Mouse (Mus musculus): ENCODE data around the gene Rerg. TPM values are rescaled to one million over a fixed set of nuclear protein-coding genes. Genes with fewer than 3 reads are reported as not detected.
"Not testable (repeated sequence)": the region's sequence is repeated elsewhere in the genome, so short reads cannot be mapped to it uniquely, and the experiment has no call there.

Gene Rerg
- polyA plus RNA-seq, 1 experiment = 6.8 TPM

- TF ChIP-seq POLR2A (IDR thresholded peaks at IDR 0.05; ENCODE audit: extremely low read depth, insufficient read depth, low read length) = no peak
- TF ChIP-seq CTCF (IDR thresholded peaks at IDR 0.05; ENCODE audit: extremely low read depth, insufficient read depth, low read length) = no peak
- Histone ChIP-seq H3K4me3 (ENCODE audit: insufficient read depth, low read length) (no peak overlapping the region), H3K27ac (ENCODE audit: insufficient read depth, low read length) (no peak overlapping the region), H3K4me1 (ENCODE audit: control insufficient read depth, insufficient read depth, low read length) (peaks cover 2% of the 10 kb centered on the region; the same call in 1 of the 2 replicates)
Measured at GRCm38 (mm10) chr6:137045011-137045504, 125.2 kb downstream of the Rerg start.

- H3K4me3 ChIP-seq (ENCODE audit: insufficient read depth, low read length); H3K4me1 ChIP-seq (ENCODE audit: control insufficient read depth, insufficient read depth, low read length); H3K27ac ChIP-seq (ENCODE audit: insufficient read depth, low read length): not testable (repeated sequence)
Measured at GRCm38 (mm10) chr6:137035611-137036395, 134.5 kb downstream of the Rerg start.

GRCm38 (mm10) chr6:137030611-137031097, 139.6 kb downstream of the Rerg start:
- Histone ChIP-seq H3K4me3 (ENCODE audit: insufficient read depth, low read length) (no peak overlapping the region), H3K4me1 (ENCODE audit: control insufficient read depth, insufficient read depth, low read length) (no peaks in the 10 kb centered on the region), H3K27ac (ENCODE audit: insufficient read depth, low read length) (no peak overlapping the region)
- TF ChIP-seq POLR2A (IDR thresholded peaks at IDR 0.05; ENCODE audit: extremely low read depth, insufficient read depth, low read length) (no peak), CTCF (IDR thresholded peaks at IDR 0.05; ENCODE audit: extremely low read depth, insufficient read depth, low read length) (no peak)

DNA sequence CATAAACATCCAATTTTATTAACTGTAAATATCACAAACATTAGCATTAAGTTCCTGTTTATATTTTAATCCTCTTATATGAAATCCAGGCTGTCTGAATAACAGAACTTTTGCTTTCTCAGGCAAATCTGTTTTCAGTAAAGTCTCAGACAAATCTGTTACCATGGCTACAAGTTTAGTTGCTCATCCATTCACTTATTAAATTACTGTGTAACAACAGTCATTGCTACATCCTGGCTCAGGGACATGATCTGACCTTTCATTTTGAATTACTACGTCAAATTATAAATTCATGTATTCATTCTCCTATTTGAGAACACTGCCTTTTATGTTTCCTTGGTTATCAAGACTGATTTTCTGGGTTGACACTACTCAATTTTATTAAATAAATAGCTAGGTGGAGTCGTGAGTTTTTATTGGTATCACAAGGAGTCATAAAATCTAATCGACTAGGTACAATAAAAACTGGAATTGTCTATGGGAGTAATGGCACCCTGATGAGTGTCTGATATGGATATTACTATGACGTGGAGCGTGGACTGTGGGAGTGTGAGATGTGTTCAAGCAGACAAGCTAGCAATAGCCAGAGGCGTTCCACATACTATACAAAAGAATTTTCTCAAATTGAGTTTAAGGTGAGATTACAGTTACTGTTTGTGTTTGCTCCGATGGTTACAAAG, 140.2 kb downstream of the Rerg start:
- TF ChIP-seq CTCF (IDR thresholded peaks at IDR 0.05; ENCODE audit: extremely low read depth, insufficient read depth, low read length) = no peak
- TF ChIP-seq POLR2A (IDR thresholded peaks at IDR 0.05; ENCODE audit: extremely low read depth, insufficient read depth, low read length) = no peak
- no peak overlapping the region for H3K4me3 ChIP-seq (ENCODE audit: insufficient read depth, low read length)
- no peaks in the 10 kb centered on the region for H3K4me1 ChIP-seq (ENCODE audit: control insufficient read depth, insufficient read depth, low read length)
- H3K27ac ChIP-seq (ENCODE audit: insufficient read depth, low read length) = no peak overlapping the region

DNA sequence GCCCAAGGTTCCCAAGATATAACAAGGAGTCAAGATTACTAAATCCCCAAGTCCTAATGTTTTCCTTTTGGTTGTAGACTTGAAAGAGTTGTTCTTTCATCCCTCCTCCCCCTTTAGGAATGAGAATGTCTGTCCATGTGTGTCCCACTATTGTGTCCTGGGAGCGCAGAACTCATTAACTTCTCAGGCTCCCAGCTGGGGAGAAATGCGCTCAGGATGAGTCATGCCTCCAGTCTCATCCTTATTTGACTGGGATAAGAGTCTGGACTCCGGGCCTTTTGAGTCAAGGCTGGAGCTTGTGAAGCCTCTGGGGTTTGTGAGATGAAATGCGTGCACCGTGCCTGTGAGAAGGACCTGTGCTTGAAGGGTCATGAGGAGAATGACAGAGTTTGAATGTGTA, 144.8 kb downstream of the Rerg start:
- Histone ChIP-seq H3K27ac (ENCODE audit: insufficient read depth, low read length) (no peak overlapping the region), H3K4me3 (ENCODE audit: insufficient read depth, low read length) (no peak overlapping the region), H3K4me1 (ENCODE audit: control insufficient read depth, insufficient read depth, low read length) (no peaks in the 10 kb centered on the region)
- no peak for TF ChIP-seq POLR2A (IDR thresholded peaks at IDR 0.05; ENCODE audit: extremely low read depth, insufficient read depth, low read length)
- TF ChIP-seq CTCF (IDR thresholded peaks at IDR 0.05; ENCODE audit: extremely low read depth, insufficient read depth, low read length) = no peak

- H3K4me1 ChIP-seq (ENCODE audit: control insufficient read depth, insufficient read depth, low read length) = no peaks in the 10 kb centered on the region
- no peak for TF ChIP-seq CTCF (IDR thresholded peaks at IDR 0.05; ENCODE audit: extremely low read depth, insufficient read depth, low read length)
- no peak for TF ChIP-seq POLR2A (IDR thresholded peaks at IDR 0.05; ENCODE audit: extremely low read depth, insufficient read depth, low read length)
- H3K4me3 ChIP-seq (ENCODE audit: insufficient read depth, low read length) = no peak overlapping the region
- H3K27ac ChIP-seq (ENCODE audit: insufficient read depth, low read length) = no peak overlapping the region
Measured at GRCm38 (mm10) chr6:137024541-137024940, 145.8 kb downstream of the Rerg start.

DNA sequence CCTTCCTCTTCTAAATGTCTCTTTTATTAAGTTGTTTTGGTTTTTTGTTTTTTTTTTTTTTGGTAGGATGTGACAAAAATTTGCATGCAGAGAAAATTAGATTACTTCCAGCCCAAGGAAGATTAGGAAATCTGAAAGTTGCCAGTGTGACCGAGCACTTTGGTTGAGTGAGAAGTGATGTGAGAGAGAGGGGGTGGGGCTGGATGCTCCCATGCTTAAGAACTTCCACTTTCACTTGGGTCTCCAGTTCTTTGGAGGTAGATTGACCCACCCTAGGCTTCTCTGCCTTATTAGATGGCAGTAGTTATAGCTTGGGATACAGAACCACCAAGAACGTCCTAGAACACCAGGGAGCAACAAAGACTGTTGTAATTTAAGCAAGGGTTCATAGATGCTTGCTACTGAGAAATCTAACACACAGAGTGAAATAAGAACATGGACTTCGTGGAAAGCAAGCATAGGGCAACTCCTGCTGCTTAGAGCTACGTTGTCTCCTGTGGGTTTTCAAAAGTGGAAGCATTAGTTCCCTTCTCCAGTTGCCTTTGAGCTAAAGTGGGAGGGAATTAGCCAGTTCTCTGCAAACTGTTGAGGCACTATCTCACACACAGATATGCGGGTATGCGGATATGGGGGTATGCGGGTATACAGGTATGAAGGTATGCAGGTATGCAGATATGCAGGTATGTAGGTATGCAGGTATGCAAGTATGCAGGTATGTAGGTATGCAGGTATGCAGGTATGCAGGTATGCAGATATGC, 152.9 kb downstream of the Rerg start:
- H3K4me3 ChIP-seq (ENCODE audit: insufficient read depth, low read length) = no peak overlapping the region
- TF ChIP-seq POLR2A (IDR thresholded peaks at IDR 0.05; ENCODE audit: extremely low read depth, insufficient read depth, low read length) (no peak), CTCF (IDR thresholded peaks at IDR 0.05; ENCODE audit: extremely low read depth, insufficient read depth, low read length) (no peak)
- H3K27ac ChIP-seq (ENCODE audit: insufficient read depth, low read length) = no peak overlapping the region
- no peaks in the 10 kb centered on the region for H3K4me1 ChIP-seq (ENCODE audit: control insufficient read depth, insufficient read depth, low read length)

- TF ChIP-seq CTCF (IDR thresholded peaks at IDR 0.05; ENCODE audit: extremely low read depth, insufficient read depth, low read length) = no peak
- no peak for TF ChIP-seq POLR2A (IDR thresholded peaks at IDR 0.05; ENCODE audit: extremely low read depth, insufficient read depth, low read length)
- Histone ChIP-seq H3K4me3 (ENCODE audit: insufficient read depth, low read length) (no peak overlapping the region), H3K4me1 (ENCODE audit: control insufficient read depth, insufficient read depth, low read length) (no peaks in the 10 kb centered on the region), H3K27ac (ENCODE audit: insufficient read depth, low read length) (no peak overlapping the region)
Measured at GRCm38 (mm10) chr6:137014346-137014745, 156.0 kb downstream of the Rerg start.

DNA sequence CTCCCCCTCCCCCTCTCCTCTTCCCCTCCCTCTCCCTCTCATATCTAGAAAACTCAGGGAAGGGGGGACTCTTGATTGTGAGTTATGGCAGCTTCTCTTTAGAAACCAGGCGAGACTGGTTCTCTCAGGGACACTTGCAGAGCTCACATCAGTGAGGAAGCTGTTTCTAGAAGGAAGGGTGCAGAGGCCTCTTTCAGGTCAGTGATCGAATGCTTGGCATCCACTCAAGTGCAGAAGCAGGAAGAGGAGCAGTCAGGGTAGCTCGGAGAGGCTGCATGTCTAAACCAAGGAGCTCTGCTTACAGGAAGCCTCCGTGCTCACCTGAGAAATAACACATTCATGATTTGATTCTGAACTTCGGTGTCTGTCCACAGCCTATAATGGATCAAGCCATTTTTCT, 159.1 kb downstream of the Rerg start:
- Histone ChIP-seq H3K4me1 (ENCODE audit: control insufficient read depth, insufficient read depth, low read length) (no peaks in the 10 kb centered on the region), H3K27ac (ENCODE audit: insufficient read depth, low read length) (no peak overlapping the region), H3K4me3 (ENCODE audit: insufficient read depth, low read length) (no peak overlapping the region)
- TF ChIP-seq POLR2A (IDR thresholded peaks at IDR 0.05; ENCODE audit: extremely low read depth, insufficient read depth, low read length) (no peak), CTCF (IDR thresholded peaks at IDR 0.05; ENCODE audit: extremely low read depth, insufficient read depth, low read length) (no peak)

Other genes with a start within 250 kb of the Rerg start
- gene Erp27, start 248.3 kb downstream of the Rerg start, polyA plus RNA-seq (2012; rRNA removed) = 0.21 and 0.25 TPM in 2 replicates
- 0.46 and 0.93 TPM in 2 replicates for gene Pde6h, start 246.7 kb downstream of the Rerg start, polyA plus RNA-seq (2012; rRNA removed)
- gene Arhgdib, start 228.6 kb downstream of the Rerg start, polyA plus RNA-seq (2012; rRNA removed) = 23.5 and 25.7 TPM in 2 replicates
- gene Ptpro, start 81.8 kb upstream of the Rerg start, polyA plus RNA-seq (2012; rRNA removed) = 8.9 and 9.2 TPM in 2 replicates

Data from cortical plate, adult 2 months (tissue).